ENCODE assay signal across 8 mouse cellular contexts in genomic region chr1:194618841-194619311, GRCm38 (mm10). TPM values are rescaled to one million over a fixed set of nuclear protein-coding genes. Genes with fewer than 3 reads are reported as not detected.
A peak's percentile ranks its signal among the peaks of the same experiment; 100 is the strongest.
DNase-seq lines count a peak whose midpoint lies in the region; ATAC-seq lines count a peak whose summit lies in the region.

No protein-coding gene starts in this region.

- H3K4me3 ChIP-seq in intestine, embryonic 14.5 days (ENCODE audit: low read depth, low read length), result peak overlapping the region; percentile 78

- intact Hi-C loops in left cerebral cortex, postnatal 14 days (cut with DNase I), result loop anchor here (10.0 kb wide), 1 partner anchor 1174 kb away; no protein-coding TSS in a partner anchor

- H3K9ac ChIP-seq in intestine, embryonic 14.5 days (ENCODE audit: low read length), result no peak overlapping the region

- peak overlapping the region; percentile 95 for H3K4me2 ChIP-seq in intestine, embryonic 14.5 days (ENCODE audit: low read length)

- H3K36me3 ChIP-seq in intestine, embryonic 14.5 days (ENCODE audit: control insufficient read depth, insufficient read depth, low read length), result no peaks in the 10 kb centered on the region

- no peaks in the 10 kb centered on the region for H3K9me3 ChIP-seq in intestine, embryonic 14.5 days (ENCODE audit: control insufficient read depth, low read length)

- peak; percentile 89 for DNase-seq in adrenal gland, postnatal 10 days
- DNase-seq in embryo, embryonic 10 days (ENCODE audit: low spot score), result peak; percentile 92
- DNase-seq in gastrocnemius, postnatal 25 days, result peak; percentile 31
- DNase-seq in intestine, embryonic 14.5 days (ENCODE audit: low spot score), result peak; percentile 90
- peak; percentile 88 to 91 for DNase-seq in left cerebral cortex, postnatal 14 days (ENCODE audit: low spot score in 2 of 2)
- DNase-seq in right cerebral cortex, postnatal 4 days, result peak; percentile 84
- no peak for DNase-seq in MN1 (ENCODE audit: low spot score)

- peaks cover 20% of the 10 kb centered on the region for H3K4me1 ChIP-seq in intestine, embryonic 14.5 days (replicated peaks; ENCODE audit: control insufficient read depth, insufficient read depth, low read length)

- H3K27me3 ChIP-seq in intestine, embryonic 14.5 days (replicated peaks; ENCODE audit: control insufficient read depth, insufficient read depth, low read length), result no peaks in the 10 kb centered on the region

- no peak for ATAC-seq in intestine, embryonic 14.5 days (replicated peaks; ENCODE audit: low FRiP score, low TSS enrichment, low read depth)
- ATAC-seq in megakaryocyte-erythroid progenitor cell, adult 5-6 weeks (replicated peaks; ENCODE audit: low FRiP score, low TSS enrichment, poor library complexity, severe bottlenecking), result peak; percentile 42

- 2% methylated on average over 19 of the region's 19 CpGs for WGBS in intestine, embryonic 14.5 days

- no peak overlapping the region for H3K27ac ChIP-seq in intestine, embryonic 14.5 days (ENCODE audit: low read depth)

RNA-seq across cellular contexts. Expression of gene Plxna2, which starts 0.9 kb away (rescaled TPM):
- total RNA-seq in adrenal gland, postnatal 10 days (2021), result 10 to 100 TPM; 14.2 to 16.8 TPM
- total RNA-seq in gastrocnemius, postnatal 25 days (2021), result 1 to 10 TPM; 6.8 to 7.1 TPM
- polyA plus RNA-seq in intestine, embryonic 14.5 days (2014; fragmentation: Nextera tagmentation; extraction: Ambion mirVana), result 8.4 and 8.9 TPM in 2 replicates
- 100 to 1,000 TPM in 1 of 2 experiments, 10 to 100 TPM in 1; 93.9 to 106 TPM for total RNA-seq in left cerebral cortex, postnatal 14 days (2021)
- 0.77 and 1.5 TPM in 2 replicates for total RNA-seq in megakaryocyte-erythroid progenitor cell, adult 5-6 weeks (2014; fragmentation: Nextera tagmentation)
- total RNA-seq in megakaryocyte-erythroid progenitor cell, adult 5-6 weeks (2017), result 0.09 and 0.38 TPM in 2 replicates

Comparison
In these comparisons a context has a peak if more than half of its experiments do, and no peak if none do; other contexts are left out.
1. RNA of gene Plxna2, which starts 0.9 kb away (total RNA-seq): 93.9 to 106 TPM in left cerebral cortex, postnatal 14 days; 14.2 to 16.8 TPM in adrenal gland, postnatal 10 days, 6.8 to 7.1 TPM in gastrocnemius, postnatal 25 days and 0.09 to 1.5 TPM in megakaryocyte-erythroid progenitor cell, adult 5-6 weeks; every median in the first group is over 4 times any median in the second.